Mouse (Mus musculus): ENCODE results near the gene Adh1. TPM values are rescaled to one million over a fixed set of nuclear protein-coding genes. Genes with fewer than 3 reads are reported as not detected.

The Adh1 gene
- total and polyA plus RNA-seq, 2 experiments from 2014 or later = 2.2 to 3.0 TPM

DNA sequence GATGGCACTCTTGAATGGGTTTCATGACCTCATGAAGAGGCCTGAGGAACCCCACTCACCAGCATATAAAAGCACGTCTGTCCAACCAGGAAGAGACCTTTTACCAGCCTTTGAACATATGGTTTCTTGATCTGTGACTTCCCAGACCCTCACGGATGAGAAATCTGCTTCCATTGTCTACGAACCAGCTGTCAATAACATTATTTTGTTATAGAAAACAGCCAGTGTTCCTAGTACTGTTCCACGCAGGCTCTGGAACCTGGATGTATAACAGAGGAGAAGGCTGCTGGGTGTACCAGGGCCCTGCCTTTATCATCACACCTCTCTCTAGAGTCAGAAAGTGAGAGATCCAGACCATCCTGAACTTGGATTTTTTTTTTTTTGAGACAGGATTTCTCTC, 13.6 kb upstream of the Adh1 start:
- no peak overlapping the region for H3K27ac ChIP-seq (ENCODE audit: low read depth, low read length)
- H3K4me3 ChIP-seq (ENCODE audit: low read depth, low read length) = no peak overlapping the region
- WGBS = 87% methylated on average over 4 of the region's 4 CpGs
- no peaks in the 10 kb centered on the region for H3K4me1 ChIP-seq (ENCODE audit: insufficient read depth)
- H3K27me3 ChIP-seq (ENCODE audit: insufficient read depth, low read length) = no peaks in the 10 kb centered on the region
- DNase-seq (no peak), ATAC-seq (no peak)
- H3K9me3 ChIP-seq (ENCODE audit: low read length) = no peaks in the 10 kb centered on the region
- H3K36me3 ChIP-seq (ENCODE audit: insufficient read depth) = no peaks in the 10 kb centered on the region
- TF ChIP-seq CTCF (IDR thresholded peaks at IDR 0.05; ENCODE audit: low read depth) = no peak
- no peak overlapping the region for H3K4me2 ChIP-seq (ENCODE audit: low read depth)
- no peak overlapping the region for H3K9ac ChIP-seq

GRCm38 (mm10) chr3:138248011-138248410, 12.8 kb upstream of the Adh1 start:
- Histone ChIP-seq H3K4me1 (ENCODE audit: insufficient read depth) (no peaks in the 10 kb centered on the region), H3K27me3 (ENCODE audit: insufficient read depth, low read length) (no peaks in the 10 kb centered on the region), H3K4me3 (ENCODE audit: low read depth, low read length) (no peak overlapping the region), H3K9ac (no peak overlapping the region), H3K27ac (ENCODE audit: low read depth, low read length) (no peak overlapping the region), H3K4me2 (ENCODE audit: low read depth) (no peak overlapping the region), H3K9me3 (ENCODE audit: low read length) (no peaks in the 10 kb centered on the region), H3K36me3 (ENCODE audit: insufficient read depth) (no peaks in the 10 kb centered on the region)
- DNase-seq (no peak), ATAC-seq (no peak)
- 76% methylated on average over 7 of the region's 7 CpGs for WGBS
- no peak for TF ChIP-seq CTCF (IDR thresholded peaks at IDR 0.05; ENCODE audit: low read depth)

- Histone ChIP-seq H3K27me3 (ENCODE audit: insufficient read depth, low read length) (no peaks in the 10 kb centered on the region), H3K27ac (ENCODE audit: low read depth, low read length) (no peak overlapping the region), H3K4me2 (ENCODE audit: low read depth) (no peak overlapping the region), H3K9me3 (ENCODE audit: low read length) (no peaks in the 10 kb centered on the region), H3K4me3 (ENCODE audit: low read depth, low read length) (no peak overlapping the region), H3K9ac (no peak overlapping the region), H3K36me3 (ENCODE audit: insufficient read depth) (no peaks in the 10 kb centered on the region), H3K4me1 (ENCODE audit: insufficient read depth) (no peaks in the 10 kb centered on the region)
- no peak for DNase-seq
- no peak for TF ChIP-seq CTCF (IDR thresholded peaks at IDR 0.05; ENCODE audit: low read depth)
- no peak for ATAC-seq
- WGBS = 90% methylated on average over 8 of the region's 8 CpGs
Observed at GRCm38 (mm10) chr3:138248746-138249145, 12.0 kb upstream of the Adh1 start.

DNA sequence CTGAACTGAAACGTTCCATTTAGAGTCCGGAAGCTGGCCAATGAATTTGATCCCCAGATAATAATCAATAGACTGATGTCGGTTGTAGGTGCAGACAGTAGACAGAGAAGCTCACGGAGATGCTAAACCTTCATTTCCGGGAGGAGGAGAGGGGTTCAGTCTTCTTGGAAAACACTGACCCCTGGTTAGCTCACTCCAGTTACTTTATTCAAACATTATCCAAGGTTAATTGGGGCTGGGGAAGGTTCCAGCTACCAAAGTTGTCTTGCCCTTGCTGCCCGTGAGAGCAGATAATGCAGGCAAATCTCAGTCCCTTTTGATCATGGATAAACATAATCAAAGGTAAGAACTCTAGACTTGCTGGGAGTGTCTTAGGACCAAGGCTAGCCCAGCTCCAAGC, 9.6 kb upstream of the Adh1 start:
- 87% methylated on average over 6 of the region's 6 CpGs for WGBS

GRCm38 (mm10) chr3:138254205-138254604, 6.6 kb upstream of the Adh1 start:
- H3K36me3 ChIP-seq (ENCODE audit: insufficient read depth) = no peaks in the 10 kb centered on the region
- WGBS = 41% methylated on average over 5 of the region's 5 CpGs
- H3K9me3 ChIP-seq (ENCODE audit: low read length) = no peaks in the 10 kb centered on the region
- no peaks in the 10 kb centered on the region for H3K4me1 ChIP-seq (ENCODE audit: insufficient read depth)
- no peaks in the 10 kb centered on the region for H3K27me3 ChIP-seq (ENCODE audit: insufficient read depth, low read length)
- no peak overlapping the region for H3K4me3 ChIP-seq (ENCODE audit: low read depth, low read length)
- no peak for ATAC-seq
- no peak overlapping the region for H3K9ac ChIP-seq
- H3K4me2 ChIP-seq (ENCODE audit: low read depth) = no peak overlapping the region
- DNase-seq = no peak
- no peak overlapping the region for H3K27ac ChIP-seq (ENCODE audit: low read depth, low read length)
- no peak for TF ChIP-seq CTCF (IDR thresholded peaks at IDR 0.05; ENCODE audit: low read depth)

More for the DNA sequence above, 9.6 kb upstream of the Adh1 start:
- Histone ChIP-seq H3K27me3 (ENCODE audit: insufficient read depth, low read length) (no peaks in the 10 kb centered on the region), H3K36me3 (ENCODE audit: insufficient read depth) (no peaks in the 10 kb centered on the region), H3K9me3 (ENCODE audit: low read length) (no peaks in the 10 kb centered on the region), H3K27ac (ENCODE audit: low read depth, low read length) (no peak overlapping the region), H3K4me3 (ENCODE audit: low read depth, low read length) (no peak overlapping the region), H3K9ac (no peak overlapping the region), H3K4me2 (ENCODE audit: low read depth) (no peak overlapping the region), H3K4me1 (ENCODE audit: insufficient read depth) (no peaks in the 10 kb centered on the region)
- no peak for ATAC-seq
- TF ChIP-seq CTCF (IDR thresholded peaks at IDR 0.05; ENCODE audit: low read depth) = no peak
- DNase-seq = no peak

GRCm38 (mm10) chr3:138255366-138255765, 5.4 kb upstream of the Adh1 start:
- H3K4me2 ChIP-seq (ENCODE audit: low read depth) = no peak overlapping the region
- H3K27ac ChIP-seq (ENCODE audit: low read depth, low read length) = no peak overlapping the region
- ATAC-seq (no peak), DNase-seq (no peak)
- no peaks in the 10 kb centered on the region for H3K9me3 ChIP-seq (ENCODE audit: low read length)
- 89% methylated on average over 3 of the region's 3 CpGs for WGBS
- H3K4me3 ChIP-seq (ENCODE audit: low read depth, low read length) = no peak overlapping the region
- no peak for TF ChIP-seq CTCF (IDR thresholded peaks at IDR 0.05; ENCODE audit: low read depth)
- H3K9ac ChIP-seq = no peak overlapping the region
- no peaks in the 10 kb centered on the region for H3K36me3 ChIP-seq (ENCODE audit: insufficient read depth)
- H3K27me3 ChIP-seq (ENCODE audit: insufficient read depth, low read length) = no peaks in the 10 kb centered on the region
- H3K4me1 ChIP-seq (ENCODE audit: insufficient read depth) = no peaks in the 10 kb centered on the region

DNA sequence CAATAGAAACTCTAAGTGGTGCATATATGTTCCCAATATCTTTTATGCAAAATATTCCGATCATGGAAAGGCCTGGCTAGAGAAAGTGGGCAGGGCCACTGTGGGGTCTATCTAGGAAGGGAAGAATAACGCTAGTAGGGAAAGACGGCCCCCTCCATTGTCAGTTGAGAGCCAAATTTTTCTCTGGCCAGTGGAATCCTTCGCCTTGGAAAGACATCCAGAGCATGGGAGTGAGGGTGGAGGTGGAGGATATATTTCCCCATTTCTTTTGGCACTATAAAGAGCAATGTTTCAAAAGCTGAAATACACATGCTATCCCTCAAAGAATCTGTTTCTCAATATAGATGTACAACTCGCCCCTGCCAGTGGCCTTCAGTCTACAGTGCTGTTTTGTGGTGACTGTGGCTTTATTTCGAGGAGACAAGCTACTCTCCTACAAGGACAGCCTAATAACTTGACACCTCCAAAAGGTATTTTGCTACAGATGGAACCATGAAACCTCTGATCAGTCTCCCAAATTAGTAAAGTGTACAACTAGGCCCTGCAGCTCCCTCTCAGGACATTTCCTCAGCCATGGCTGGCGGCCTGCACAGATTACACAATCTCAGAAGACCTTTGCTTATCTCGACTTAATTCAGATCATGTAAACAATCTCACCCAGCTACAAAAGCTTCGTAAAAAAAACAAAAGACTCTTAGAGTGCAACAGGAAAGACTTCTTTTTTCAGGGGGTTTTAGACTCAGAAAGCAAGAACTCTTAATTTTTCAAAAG, 4.8 kb upstream of the Adh1 start:
- H3K27me3 ChIP-seq (ENCODE audit: insufficient read depth, low read length) = no peaks in the 10 kb centered on the region

More for the DNA sequence above, 4.8 kb upstream of the Adh1 start:
- Histone ChIP-seq H3K9me3 (ENCODE audit: low read length) (no peaks in the 10 kb centered on the region), H3K4me3 (ENCODE audit: low read depth, low read length) (no peak overlapping the region), H3K4me2 (ENCODE audit: low read depth) (no peak overlapping the region), H3K9ac (no peak overlapping the region), H3K36me3 (ENCODE audit: insufficient read depth) (no peaks in the 10 kb centered on the region), H3K4me1 (ENCODE audit: insufficient read depth) (no peaks in the 10 kb centered on the region), H3K27ac (ENCODE audit: low read depth, low read length) (no peak overlapping the region)
- WGBS = 85% methylated on average over 9 of the region's 9 CpGs
- TF ChIP-seq CTCF (IDR thresholded peaks at IDR 0.05; ENCODE audit: low read depth) = no peak
- ATAC-seq (no peak), DNase-seq (no peak)
